Mouse (Mus musculus) testis, adult 2 months (tissue): ENCODE measurements around the gene Kng1.

Experiments used
- CTCF ChIP-seq: fragments of 200-500 bp; IDR thresholded peaks from 2 replicates; pipeline ENCODE4 v1.5.1; 2012; ENCODE audit warnings: low read depth, mild to moderate bottlenecking, inconsistent platforms, low read length, moderate library complexity; ENCODE audit not compliant: control insufficient read depth, insufficient read depth, insufficient replicate concordance
- POLR2A ChIP-seq: fragments of 200-500 bp; IDR thresholded peaks from 2 replicates; pipeline ENCODE4 v1.6.1; 2012; ENCODE audit warnings: low read depth, mild to moderate bottlenecking, inconsistent platforms, low read length, moderate library complexity; ENCODE audit not compliant: control insufficient read depth

- TF ChIP-seq POLR2A = no peak
- no peak for TF ChIP-seq CTCF
These were observed 56.9 kb downstream of the Kng1 start for GRCm38 (mm10) chr16:23114339-23115171.
